Mouse (Mus musculus): ENCODE data around the gene Olfr777.
"Not testable (repeated sequence)": the region's sequence is repeated elsewhere in the genome, so short reads cannot be mapped to it uniquely, and the experiment has no call there.

The Olfr777 gene

GRCm38 (mm10) chr10:129271081-129271535, at the start of gene Olfr777:
TSS of gene Olfr777 (minus strand) at chr10:129271485.
- no peak for DNase-seq

GRCm38 (mm10) chr10:129317817-129318216, 46.5 kb upstream of the Olfr777 start, which contains the start of gene Olfr780:
TSS of gene Olfr780 (plus strand) at chr10:129318117.
- no peak for DNase-seq

DNA sequence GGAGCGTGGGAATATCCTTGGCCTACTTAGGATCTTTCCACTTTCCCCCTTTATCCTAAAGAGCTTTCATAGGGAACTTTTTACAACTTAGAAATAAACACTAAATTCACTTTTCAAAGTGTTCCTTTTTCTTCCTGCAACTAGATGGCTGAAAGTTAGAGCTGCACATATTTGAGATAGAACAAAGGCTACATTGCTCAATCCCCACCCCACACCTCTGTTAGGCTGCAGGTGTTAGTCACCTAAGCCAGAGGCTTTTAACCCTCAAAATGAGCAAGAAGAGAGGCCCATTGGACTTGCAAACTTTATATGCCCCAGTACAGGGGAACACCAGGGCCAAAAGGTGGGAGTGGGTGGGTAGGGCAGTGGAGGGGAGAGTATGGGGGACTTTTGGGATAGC, 42.2 kb upstream of the Olfr777 start:
- DNase-seq, result not testable (repeated sequence)

- DNase-seq, result not testable (repeated sequence)
Measured at GRCm38 (mm10) chr10:129312973-129313372, 41.7 kb upstream of the Olfr777 start.

- no peak for DNase-seq
Measured at GRCm38 (mm10) chr10:129258827-129259226, 12.5 kb downstream of the Olfr777 start, which contains the start of gene Olfr776. TSS of gene Olfr776 (plus strand) at chr10:129259127.

- DNase-seq, result no peak
Measured at GRCm38 (mm10) chr10:129248112-129248511, 23.2 kb downstream of the Olfr777 start, which contains the start of gene Olfr775. TSS of gene Olfr775 (plus strand) at chr10:129248412.

- no peak for DNase-seq
Measured at GRCm38 (mm10) chr10:129235904-129236303, 35.4 kb downstream of the Olfr777 start, which contains the start of gene Olfr774. TSS of gene Olfr774 (plus strand) at chr10:129236204.

DNA sequence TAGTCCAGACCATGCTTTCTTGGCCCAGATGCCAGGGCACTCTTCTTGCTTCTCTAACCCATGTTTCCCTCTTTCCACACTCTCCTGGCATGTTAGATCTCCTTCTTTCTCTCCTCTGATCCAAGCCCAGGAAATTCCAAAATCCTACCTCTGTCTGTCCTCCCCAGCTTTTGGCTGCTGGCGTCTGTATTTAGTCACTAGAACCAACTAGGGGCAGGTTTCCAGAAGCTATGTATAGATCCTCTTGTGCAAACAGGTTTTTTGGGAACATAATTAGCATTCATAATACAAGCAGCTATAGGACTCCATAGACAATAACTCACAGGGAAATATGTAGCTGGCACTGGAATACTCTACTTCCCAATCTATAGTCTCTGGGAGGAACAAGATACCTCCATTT, 40.5 kb downstream of the Olfr777 start:
- DNase-seq, result no peak
